Mouse (Mus musculus) midbrain, embryonic 12.5 days (tissue): ENCODE measurements around the gene Patj. TPM values are rescaled to one million over a fixed set of nuclear protein-coding genes. Genes with fewer than 3 reads are reported as not detected.

ENCODE experiments used
- ATAC-seq: fragments of 200-750 bp; cut with Nextera tagmentation; 2 replicates; pipeline ENCODE4 v1.8.0; 2017; ENCODE audit warnings: low read depth, moderate TSS enrichment, moderate library complexity; ENCODE audit not compliant: low FRiP score
- H3K27ac ChIP-seq: fragments of 300-500 bp; sonication (generic); replicated peaks from 2 replicates; pipeline ENCODE4 v1.5.1; 2016; ENCODE audit warnings: mild to moderate bottlenecking
- H3K27me3 ChIP-seq: fragments of 300-500 bp; sonication (generic); 2 replicates; pipeline ENCODE4 v1.6.1; 2016; ENCODE audit warnings: mild to moderate bottlenecking
- H3K36me3 ChIP-seq: fragments of 300-500 bp; sonication (generic); 2 replicates; pipeline ENCODE4 v1.6.1; 2016
- H3K4me1 ChIP-seq: fragments of 300-500 bp; sonication (generic); 2 replicates; pipeline ENCODE4 v1.6.1; 2016
- H3K4me2 ChIP-seq: fragments of 300-500 bp; sonication (generic); replicated peaks from 2 replicates; pipeline ENCODE4 v1.6.1; 2016; ENCODE audit warnings: mild to moderate bottlenecking, moderate library complexity
- H3K4me3 ChIP-seq: fragments of 300-500 bp; sonication (generic); 2 replicates; pipeline ENCODE4 v1.5.1; 2016; ENCODE audit warnings: mild to moderate bottlenecking
- H3K9ac ChIP-seq: fragments of 300-500 bp; sonication (generic); replicated peaks from 2 replicates; pipeline ENCODE4 v1.6.1; 2016; ENCODE audit warnings: mild to moderate bottlenecking, moderate library complexity
- H3K9me3 ChIP-seq: fragments of 300-500 bp; sonication (generic); 2 replicates; pipeline ENCODE4 v1.6.1; 2016; ENCODE audit warnings: mild to moderate bottlenecking
- WGBS: fragments of 180-500 bp; shearing (Covaris S2); methylation state at CpG from one replicate; pipeline ENCODE4 v1.1.7; 2016; 5-methylcytosine and 5-hydroxymethylcytosine counted together
- polyA plus RNA-seq: library from polyadenylated mRNA; unstranded; fragments of >200 nt; fragmentation: Nextera tagmentation; extraction: Ambion mirVana; gene quantifications from 2 replicates; pipeline ENCODE4 v1.2.1, GENCODE M21; 2016

Patj gene
- polyA plus RNA-seq, 1 experiment from 2014 or later = 8.5 TPM

- Histone ChIP-seq H3K36me3 (no peaks in the 10 kb centered on the region), H3K9me3 (no peaks in the 10 kb centered on the region), H3K9ac (no peak overlapping the region), H3K4me3 (no peak overlapping the region), H3K27ac (no peak overlapping the region), H3K4me2 (no peak overlapping the region), H3K4me1 (peaks cover 17% of the 10 kb centered on the region), H3K27me3 (peaks cover 40% of the 10 kb centered on the region)
- ATAC-seq = no peak
- 41% methylated on average over 4 of the region's 4 CpGs for WGBS
Measured at GRCm38 (mm10) chr4:98725439-98725838, 329.9 kb downstream of the Patj start.

GRCm38 (mm10) chr4:98726590-98727237 lies 331.1 kb downstream of the Patj start, which contains the start of gene L1td1:
Gene L1td1 (plus strand): TSS chr4:98726734.
- ATAC-seq = peak; percentile 39
- Histone ChIP-seq H3K27me3 (peaks cover 40% of the 10 kb centered on the region), H3K27ac (no peak within 1 kb of the TSS), H3K4me1 (peaks cover 17% of the 10 kb centered on the region), H3K4me2 (peak within 1 kb of the TSS; percentile 55), H3K4me3 (peak within 1 kb of the TSS; percentile 35), H3K9ac (no peak within 1 kb of the TSS; the same call in 1 of the 2 replicates), H3K36me3 (no peaks in the 10 kb centered on the region), H3K9me3 (no peaks in the 10 kb centered on the region)
- WGBS = 3% methylated on average over 29 of the region's 29 CpGs

GRCm38 (mm10) chr4:98727295-98727958 lies 331.8 kb downstream of the Patj start:
- Histone ChIP-seq H3K4me3 (peak overlapping the region; percentile 35), H3K4me1 (peaks cover 17% of the 10 kb centered on the region), H3K27ac (no peak overlapping the region), H3K27me3 (peaks cover 40% of the 10 kb centered on the region), H3K9me3 (no peaks in the 10 kb centered on the region), H3K4me2 (peak overlapping the region; percentile 55), H3K36me3 (no peaks in the 10 kb centered on the region), H3K9ac (no peak overlapping the region)
- no peak for ATAC-seq
- WGBS = 2% methylated on average over 21 of the region's 21 CpGs

- Histone ChIP-seq H3K9ac (no peak overlapping the region), H3K4me1 (peaks cover 17% of the 10 kb centered on the region)
- 2% methylated on average over 10 of the region's 10 CpGs for WGBS
Measured at GRCm38 (mm10) chr4:98727959-98728347, 332.4 kb downstream of the Patj start.

GRCm38 (mm10) chr4:98728716-98729115 lies 333.1 kb downstream of the Patj start:
- 68% methylated on average over 7 of the region's 7 CpGs for WGBS
- peaks cover 17% of the 10 kb centered on the region for H3K4me1 ChIP-seq
- H3K4me3 ChIP-seq = no peak overlapping the region
- H3K4me2 ChIP-seq = no peak overlapping the region
- H3K27me3 ChIP-seq = peaks cover 40% of the 10 kb centered on the region
- ATAC-seq = no peak
- H3K9me3 ChIP-seq = no peaks in the 10 kb centered on the region
- no peak overlapping the region for H3K9ac ChIP-seq
- no peak overlapping the region for H3K27ac ChIP-seq
- H3K36me3 ChIP-seq = no peaks in the 10 kb centered on the region

More at GRCm38 (mm10) chr4:98727959-98728347, 332.4 kb downstream of the Patj start:
- Histone ChIP-seq H3K9me3 (no peaks in the 10 kb centered on the region), H3K27ac (no peak overlapping the region), H3K36me3 (no peaks in the 10 kb centered on the region), H3K4me2 (peak overlapping the region; percentile 44), H3K27me3 (peaks cover 40% of the 10 kb centered on the region), H3K4me3 (peak overlapping the region; percentile 35; the same call in 1 of the 2 replicates)
- ATAC-seq = no peak

- Histone ChIP-seq H3K4me1 (no peaks in the 10 kb centered on the region), H3K36me3 (no peaks in the 10 kb centered on the region), H3K4me2 (no peak overlapping the region), H3K27ac (no peak overlapping the region), H3K27me3 (peaks cover 2% of the 10 kb centered on the region), H3K4me3 (no peak overlapping the region), H3K9ac (no peak overlapping the region), H3K9me3 (no peaks in the 10 kb centered on the region)
- ATAC-seq = no peak
- WGBS = 94% methylated on average over 16 of the region's 16 CpGs
Measured at GRCm38 (mm10) chr4:98733660-98734059, 338.1 kb downstream of the Patj start.

GRCm38 (mm10) chr4:98739753-98740152 lies 344.2 kb downstream of the Patj start:
- H3K4me2 ChIP-seq = no peak overlapping the region
- 37% methylated on average over 2 of the region's 2 CpGs for WGBS
- no peaks in the 10 kb centered on the region for H3K9me3 ChIP-seq
- ATAC-seq = no peak
- no peak overlapping the region for H3K9ac ChIP-seq
- no peaks in the 10 kb centered on the region for H3K36me3 ChIP-seq
- H3K27me3 ChIP-seq = no peaks in the 10 kb centered on the region
- no peak overlapping the region for H3K27ac ChIP-seq
- H3K4me3 ChIP-seq = no peak overlapping the region
- no peaks in the 10 kb centered on the region for H3K4me1 ChIP-seq

GRCm38 (mm10) chr4:98743209-98743905 lies 347.8 kb downstream of the Patj start:
- Histone ChIP-seq H3K9ac (no peak overlapping the region), H3K4me3 (no peak overlapping the region), H3K36me3 (no peaks in the 10 kb centered on the region), H3K4me1 (no peaks in the 10 kb centered on the region), H3K27ac (no peak overlapping the region), H3K9me3 (no peaks in the 10 kb centered on the region), H3K4me2 (no peak overlapping the region), H3K27me3 (no peaks in the 10 kb centered on the region)
- ATAC-seq = no peak
- 83% methylated on average over 3 of the region's 3 CpGs for WGBS

GRCm38 (mm10) chr4:98743906-98744210 lies 348.3 kb downstream of the Patj start:
- Histone ChIP-seq H3K36me3 (no peaks in the 10 kb centered on the region), H3K4me3 (no peak overlapping the region), H3K4me2 (no peak overlapping the region), H3K27ac (no peak overlapping the region), H3K4me1 (no peaks in the 10 kb centered on the region), H3K27me3 (no peaks in the 10 kb centered on the region), H3K9ac (no peak overlapping the region), H3K9me3 (no peaks in the 10 kb centered on the region)
- 20% methylated on average over 7 of the region's 7 CpGs for WGBS
- ATAC-seq = no peak

- no peak for ATAC-seq
- Histone ChIP-seq H3K4me2 (no peak overlapping the region), H3K9me3 (no peaks in the 10 kb centered on the region), H3K27me3 (no peaks in the 10 kb centered on the region), H3K4me1 (peaks cover 19% of the 10 kb centered on the region), H3K4me3 (no peak overlapping the region), H3K9ac (no peak overlapping the region), H3K36me3 (no peaks in the 10 kb centered on the region), H3K27ac (no peak overlapping the region)
- 74% methylated on average over 4 of the region's 4 CpGs for WGBS
Measured at GRCm38 (mm10) chr4:98754456-98754855, 358.9 kb downstream of the Patj start.

GRCm38 (mm10) chr4:98756141-98756540 lies 360.6 kb downstream of the Patj start:
- ATAC-seq = no peak
- Histone ChIP-seq H3K9ac (no peak overlapping the region), H3K4me1 (peaks cover 19% of the 10 kb centered on the region), H3K9me3 (no peaks in the 10 kb centered on the region), H3K27me3 (no peaks in the 10 kb centered on the region), H3K4me3 (no peak overlapping the region), H3K4me2 (no peak overlapping the region), H3K27ac (no peak overlapping the region), H3K36me3 (no peaks in the 10 kb centered on the region)
- 29% methylated on average over 11 of the region's 11 CpGs for WGBS
